Mouse (Mus musculus): ENCODE data around the gene Ubqln1. TPM values are rescaled to one million over a fixed set of nuclear protein-coding genes. Genes with fewer than 3 reads are reported as not detected.
A peak's percentile ranks its signal among the peaks of the same experiment; 100 is the strongest.
"Not testable (repeated sequence)": the region's sequence is repeated elsewhere in the genome, so short reads cannot be mapped to it uniquely, and the experiment has no call there.

Gene Ubqln1
- total RNA-seq, 2 experiments from 2014 or later = 129 to 140 TPM

DNA sequence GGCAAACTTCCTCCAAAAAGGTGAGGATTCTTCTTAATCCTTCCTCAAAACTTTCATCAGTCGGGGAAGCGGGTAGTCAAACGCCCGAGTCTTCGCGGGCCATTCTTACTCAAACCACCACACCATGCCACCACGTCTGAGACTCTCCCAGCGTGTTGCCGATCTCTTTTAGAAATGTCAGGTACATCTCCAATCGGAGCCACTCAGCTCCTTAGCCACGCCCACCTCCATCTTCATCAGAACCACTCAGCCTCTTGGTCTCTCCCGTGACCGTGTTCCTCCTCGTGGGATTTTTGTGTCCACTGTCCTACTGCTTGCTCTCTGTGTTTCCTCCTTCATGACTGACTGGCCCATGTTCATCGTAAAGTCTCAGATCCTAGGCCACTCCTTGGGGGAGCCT lies 54.7 kb downstream of the Ubqln1 start:
- intact Hi-C loops (cut with DNase I) = no loop called here
- no peak for DNase-seq (ENCODE audit: low spot score in 2 of 2)

DNA sequence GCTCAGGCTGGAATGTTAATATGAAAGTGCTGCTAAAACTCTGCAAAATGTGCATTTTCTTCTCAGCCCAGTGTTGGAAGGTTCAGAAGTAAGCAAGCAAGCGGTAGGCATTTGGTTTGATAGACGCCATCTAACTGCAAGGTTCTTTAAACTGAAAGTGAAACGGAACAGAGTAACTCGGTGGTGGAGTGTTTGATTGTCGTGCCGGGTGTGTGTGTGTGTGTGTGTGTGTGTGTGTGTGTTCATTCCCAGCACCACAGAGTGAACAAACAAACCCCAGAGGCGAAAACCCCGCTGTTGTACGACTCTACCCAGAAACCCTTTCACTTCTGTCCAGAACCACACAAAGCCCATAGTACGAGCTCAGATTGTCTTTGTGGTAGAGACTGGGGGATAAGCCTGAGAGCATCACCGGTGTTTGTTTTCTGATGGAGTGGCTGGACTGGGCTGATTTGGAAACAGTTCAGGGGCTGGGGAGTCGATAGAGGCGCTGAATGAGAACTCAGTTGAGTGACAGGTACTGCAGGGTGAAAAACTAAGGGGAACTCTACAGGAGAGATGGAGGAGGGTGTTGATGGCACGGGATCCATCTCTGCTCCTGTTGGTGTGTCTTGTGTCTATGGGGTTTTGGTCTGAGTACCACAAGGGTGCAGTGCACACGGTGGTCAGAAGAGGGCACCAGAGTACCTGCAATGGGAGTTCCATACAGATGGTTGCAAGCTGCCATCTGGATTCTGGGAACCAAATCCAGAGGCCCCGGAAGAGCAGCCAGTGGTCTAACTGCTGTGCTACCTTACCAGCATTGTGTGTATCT lies 57.1 kb downstream of the Ubqln1 start:
- peak; percentile 91 to 95 for DNase-seq (ENCODE audit: low spot score in 2 of 2)

GRCm38 (mm10) chr13:58157447-58158098 lies 57.9 kb downstream of the Ubqln1 start, which contains the start of gene Idnk:
Idnk (plus strand) TSS chr13:58157649.
- DNase-seq (ENCODE audit: low spot score in 2 of 2) = peak; percentile 67 to 78
- intact Hi-C loops (cut with DNase I) = loop anchor here (2.0 to 5.0 kb wide), 2 partner anchors 227 to 430 kb away; partner anchors contain the start of gene 2210016F16Rik

More for the DNA sequence above, 57.1 kb downstream of the Ubqln1 start:
- intact Hi-C loops (cut with DNase I) = loop anchor here (2.0 to 5.0 kb wide), 2 partner anchors 226 to 429 kb away; partner anchors contain the start of gene 2210016F16Rik

GRCm38 (mm10) chr13:58157036-58157435 lies 58.4 kb downstream of the Ubqln1 start:
- intact Hi-C loops (cut with DNase I) = loop anchor here (5.0 kb wide), 1 partner anchor 430 kb away; no protein-coding TSS in a partner anchor
- DNase-seq (ENCODE audit: low spot score in 2 of 2) = no peak

- intact Hi-C loops (cut with DNase I) = loop anchor here (5.0 kb wide), 1 partner anchor 431 kb away; no protein-coding TSS in a partner anchor
These were observed 59.4 kb downstream of the Ubqln1 start for GRCm38 (mm10) chr13:58156031-58156430.

DNA sequence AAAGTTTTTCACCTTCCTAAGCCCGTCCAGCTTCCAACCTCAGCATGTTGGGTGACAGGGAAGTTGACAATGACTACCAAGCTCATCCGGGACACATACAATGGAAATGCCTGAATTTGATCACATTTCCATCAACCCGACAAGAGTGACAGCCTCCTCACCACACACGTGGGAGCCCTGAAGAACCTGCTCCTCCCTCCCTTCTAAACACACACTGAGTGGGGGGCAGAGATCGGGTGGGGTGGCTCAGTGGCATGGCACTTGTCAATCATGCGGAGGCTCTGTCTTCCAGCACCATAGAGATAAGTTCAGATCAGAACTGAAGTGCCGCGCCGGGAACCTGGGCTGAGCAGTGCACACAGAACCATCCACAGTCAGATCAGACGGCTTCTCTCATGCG lies 65.0 kb downstream of the Ubqln1 start:
- intact Hi-C loops (cut with DNase I) = no loop called here
- no peak for DNase-seq (ENCODE audit: low spot score in 2 of 2)

More at GRCm38 (mm10) chr13:58156031-58156430, 59.4 kb downstream of the Ubqln1 start:
- DNase-seq (ENCODE audit: low spot score in 2 of 2) = no peak

DNA sequence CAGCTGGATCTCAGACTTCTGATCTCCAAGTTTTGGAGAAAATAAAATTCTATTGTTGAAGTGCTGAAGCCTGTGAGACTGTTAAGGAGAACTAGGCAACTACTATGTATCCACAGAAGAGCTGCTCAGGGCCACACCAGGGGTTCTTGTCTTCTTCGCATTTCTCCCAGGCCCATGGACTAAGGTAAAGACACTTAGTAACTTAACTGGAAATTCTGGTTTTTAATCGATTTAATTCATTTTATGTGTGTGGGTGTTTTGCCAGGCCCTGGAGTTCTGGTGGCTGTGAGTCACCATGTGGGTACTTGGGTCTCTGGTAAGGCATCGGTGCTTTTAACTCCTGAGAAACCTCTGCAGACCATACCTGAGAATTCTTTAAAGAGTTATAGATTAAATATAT lies 65.8 kb downstream of the Ubqln1 start:
- DNase-seq (ENCODE audit: low spot score in 2 of 2) = no peak
- intact Hi-C loops (cut with DNase I) = no loop called here

- intact Hi-C loops (cut with DNase I) = no loop called here
- no peak for DNase-seq (ENCODE audit: low spot score in 2 of 2)
These were observed 66.4 kb downstream of the Ubqln1 start for GRCm38 (mm10) chr13:58149033-58149558.

- DNase-seq (ENCODE audit: low spot score in 2 of 2) = peak; percentile 26 to 52
- intact Hi-C loops (cut with DNase I) = no loop called here
These were observed 67.1 kb downstream of the Ubqln1 start for GRCm38 (mm10) chr13:58148256-58148831.

- no peak for DNase-seq (ENCODE audit: low spot score in 2 of 2)
- intact Hi-C loops (cut with DNase I) = no loop called here
These were observed 67.7 kb downstream of the Ubqln1 start for GRCm38 (mm10) chr13:58147760-58148159.

DNA sequence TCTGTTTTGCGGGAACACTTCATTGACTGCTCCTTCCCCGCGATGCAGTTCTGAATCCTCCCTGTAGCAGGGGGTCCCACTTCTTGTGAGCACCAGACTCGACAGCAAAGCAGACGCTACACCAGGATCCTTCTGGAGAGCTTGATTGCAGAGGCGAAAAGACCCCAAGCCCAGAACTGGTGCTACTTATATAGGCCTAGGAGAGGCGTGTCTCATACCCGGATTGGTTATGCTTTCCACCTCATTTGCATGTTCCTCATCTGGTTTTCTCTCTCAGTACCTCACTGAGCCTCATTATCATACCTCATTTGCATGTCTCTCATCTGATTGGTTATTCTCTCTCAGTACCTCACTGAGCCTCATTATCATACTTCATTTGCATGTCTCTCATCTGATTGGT lies 68.8 kb downstream of the Ubqln1 start:
- DNase-seq (ENCODE audit: low spot score in 2 of 2); intact Hi-C loops (cut with DNase I): not testable (repeated sequence)

GRCm38 (mm10) chr13:58131692-58132091 lies 83.8 kb downstream of the Ubqln1 start:
- DNase-seq (ENCODE audit: low spot score in 2 of 2) = no peak
- intact Hi-C loops (cut with DNase I) = no loop called here

DNA sequence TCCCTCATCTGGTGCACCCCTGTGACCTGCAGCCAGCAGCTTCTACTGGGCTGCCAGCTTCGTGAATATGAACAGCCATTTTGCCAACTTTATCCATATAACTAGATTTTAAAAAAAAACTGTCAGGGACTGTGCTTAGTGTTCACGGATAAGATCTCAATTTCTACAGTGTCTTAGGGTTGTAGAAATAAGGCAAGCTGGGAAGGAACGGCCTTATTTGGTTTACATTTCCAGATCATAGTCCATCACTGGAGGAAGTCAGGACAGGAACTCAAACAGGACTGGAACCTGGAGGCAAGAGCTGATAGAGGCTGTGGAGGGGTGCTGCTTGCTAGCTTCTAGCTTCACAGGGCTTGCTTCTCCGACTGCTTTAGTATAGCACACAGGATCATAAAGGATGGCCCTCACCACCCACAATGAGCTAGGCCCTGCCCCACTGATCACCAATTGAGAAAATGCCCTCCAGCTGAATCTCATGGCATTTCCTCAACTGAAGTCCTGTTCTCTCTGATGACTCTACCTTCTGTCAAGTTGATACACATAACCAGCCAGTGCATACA lies 85.7 kb downstream of the Ubqln1 start:
- no peak for DNase-seq (ENCODE audit: low spot score in 2 of 2)
- intact Hi-C loops (cut with DNase I) = no loop called here

DNA sequence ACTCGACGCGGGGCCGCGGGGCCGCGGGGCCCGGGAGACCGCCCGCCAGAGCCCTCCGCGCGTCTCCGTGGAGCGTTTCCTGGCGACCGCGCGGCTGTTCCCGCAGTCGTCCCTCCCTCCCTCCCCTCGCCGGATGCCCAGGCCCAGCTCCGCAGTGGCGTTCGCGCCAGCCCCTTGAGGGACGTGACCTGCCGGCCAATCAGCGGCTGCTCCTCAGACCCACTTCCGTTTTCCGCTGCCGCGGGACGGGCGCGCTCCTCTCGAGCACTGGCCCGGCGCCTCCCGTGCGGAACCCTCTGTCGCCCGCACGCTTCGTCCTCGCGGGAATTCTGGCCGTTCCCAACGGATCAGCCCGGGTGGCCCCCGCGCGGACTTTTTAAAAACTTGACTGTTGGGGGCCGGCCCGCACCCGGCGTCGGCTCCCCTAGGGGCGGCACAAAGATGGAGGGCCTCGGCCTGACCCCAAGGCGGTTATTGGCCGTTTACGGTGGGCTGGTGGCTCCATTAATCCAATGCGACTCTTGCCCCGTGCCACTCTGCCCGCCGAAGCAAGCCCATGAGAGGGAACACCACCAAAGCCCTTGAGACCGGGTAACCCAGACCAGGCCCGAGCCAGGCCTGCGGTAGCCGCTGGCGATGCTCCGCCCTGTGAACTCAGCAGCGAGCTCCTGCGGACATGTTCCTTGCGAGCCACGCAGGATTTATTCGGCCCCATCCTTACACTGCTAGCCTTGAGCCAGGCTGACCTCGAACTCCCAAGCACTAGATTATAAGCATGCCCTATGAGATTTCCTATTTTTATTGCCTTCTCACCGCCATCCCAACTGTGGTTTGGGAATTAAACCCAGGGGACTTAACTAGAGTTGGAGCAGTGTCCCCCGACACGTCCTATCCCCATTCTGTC lies 86.4 kb downstream of the Ubqln1 start:
- DNase-seq (ENCODE audit: low spot score in 2 of 2) = peak; percentile 96 to 97
- intact Hi-C loops (cut with DNase I) = no loop called here

- intact Hi-C loops (cut with DNase I) = no loop called here
- DNase-seq (ENCODE audit: low spot score in 2 of 2) = peak; percentile 94 to 95
These were observed 87.1 kb downstream of the Ubqln1 start, which contains the start of gene Hnrnpa0 for GRCm38 (mm10) chr13:58128396-58128767. Hnrnpa0 (minus strand) TSS chr13:58128556.

GRCm38 (mm10) chr13:58127766-58128361 lies 87.6 kb downstream of the Ubqln1 start:
- DNase-seq (ENCODE audit: low spot score in 2 of 2) = peak; percentile 59 to 65
- intact Hi-C loops (cut with DNase I) = no loop called here

- intact Hi-C loops (cut with DNase I) = no loop called here
- DNase-seq (ENCODE audit: low spot score in 2 of 2) = peak in 1 of 2 experiments; percentile 19
These were observed 88.3 kb downstream of the Ubqln1 start for GRCm38 (mm10) chr13:58126862-58127765.

Measured in left cerebral cortex, postnatal 14 days (tissue).